Mouse (Mus musculus): ENCODE measurements at regions not wholly inside any gene's neighbourhood (a gene's known extent, or its start where the extent isn't known, plus 50 kb on each side); places are given as distances from the start of the nearest gene placed in this dataset.
A peak's percentile ranks its signal among the peaks of the same experiment; 100 is the strongest.

DNA sequence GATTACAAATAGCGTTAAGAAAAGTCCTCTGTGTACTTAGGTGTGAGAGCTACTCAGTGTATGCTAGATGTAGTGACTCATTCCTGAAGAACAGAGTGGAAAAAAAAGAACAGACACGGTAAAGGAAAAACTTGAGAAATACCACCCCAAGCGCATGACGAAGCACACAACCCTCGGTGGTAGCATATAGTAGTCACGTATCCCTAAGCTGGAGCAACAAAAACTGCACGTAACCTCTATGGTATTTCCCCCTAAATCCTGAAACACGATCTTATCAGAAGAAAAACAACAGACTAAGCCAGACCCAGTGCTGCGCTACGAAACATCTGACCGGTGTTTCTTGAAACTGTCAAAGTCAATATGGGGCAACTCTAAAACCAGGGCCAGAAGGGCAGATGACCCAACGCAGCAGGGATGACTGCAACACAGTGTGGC, 162.0 kb downstream of the Cysltr2 start:
- Histone ChIP-seq H3K4me3 (ENCODE audit: insufficient read depth, low read length) (no peak overlapping the region), H3K27ac (ENCODE audit: insufficient read depth, low read length) (peak overlapping the region; percentile 99), H3K4me1 (ENCODE audit: control insufficient read depth, insufficient read depth, low read length) (peaks cover 14% of the 10 kb centered on the region)
- TF ChIP-seq POLR2A (IDR thresholded peaks at IDR 0.05; ENCODE audit: low read depth, low read length) (no peak; the same call in 1 of the 2 replicates), CTCF (IDR thresholded peaks at IDR 0.05; ENCODE audit: borderline replicate concordance, insufficient read depth, low read length) (no peak)

GRCm38 (mm10) chr14:72885824-72886223, 163.1 kb downstream of the Cysltr2 start:
- no peak overlapping the region for H3K4me3 ChIP-seq (ENCODE audit: insufficient read depth, low read length)
- H3K4me1 ChIP-seq (ENCODE audit: control insufficient read depth, insufficient read depth, low read length) = peaks cover 14% of the 10 kb centered on the region
- TF ChIP-seq POLR2A (IDR thresholded peaks at IDR 0.05; ENCODE audit: low read depth, low read length) = no peak
- no peak for TF ChIP-seq CTCF (IDR thresholded peaks at IDR 0.05; ENCODE audit: borderline replicate concordance, insufficient read depth, low read length)

DNA sequence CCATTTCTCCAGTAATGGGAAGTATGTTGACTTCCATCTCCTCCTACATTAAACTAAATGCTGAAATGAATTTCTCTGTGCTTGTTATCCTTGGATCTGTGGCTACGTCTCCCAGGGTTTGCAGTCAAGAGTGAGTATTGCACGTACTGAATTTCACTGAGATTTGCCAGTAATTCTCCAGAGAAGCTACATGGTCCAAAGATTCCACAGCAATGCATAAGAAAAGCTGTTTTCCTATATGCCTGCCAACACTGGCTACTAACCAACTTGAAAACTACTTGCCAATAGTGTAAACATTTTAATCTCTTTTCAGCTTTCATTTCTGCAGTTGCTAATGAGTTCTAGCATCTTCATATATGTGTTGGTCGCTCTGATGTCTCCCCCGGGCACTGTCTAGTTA, 164.4 kb downstream of the Cysltr2 start:
- Histone ChIP-seq H3K27ac (ENCODE audit: insufficient read depth, low read length) (peak overlapping the region; percentile 90), H3K4me3 (ENCODE audit: insufficient read depth, low read length) (no peak overlapping the region), H3K4me1 (ENCODE audit: control insufficient read depth, insufficient read depth, low read length) (peaks cover 7% of the 10 kb centered on the region)
- TF ChIP-seq POLR2A (IDR thresholded peaks at IDR 0.05; ENCODE audit: low read depth, low read length) (no peak), CTCF (IDR thresholded peaks at IDR 0.05; ENCODE audit: borderline replicate concordance, insufficient read depth, low read length) (no peak)

More at GRCm38 (mm10) chr14:72885824-72886223, 163.1 kb downstream of the Cysltr2 start:
- H3K27ac ChIP-seq (ENCODE audit: insufficient read depth, low read length) = peak overlapping the region; percentile 88

DNA sequence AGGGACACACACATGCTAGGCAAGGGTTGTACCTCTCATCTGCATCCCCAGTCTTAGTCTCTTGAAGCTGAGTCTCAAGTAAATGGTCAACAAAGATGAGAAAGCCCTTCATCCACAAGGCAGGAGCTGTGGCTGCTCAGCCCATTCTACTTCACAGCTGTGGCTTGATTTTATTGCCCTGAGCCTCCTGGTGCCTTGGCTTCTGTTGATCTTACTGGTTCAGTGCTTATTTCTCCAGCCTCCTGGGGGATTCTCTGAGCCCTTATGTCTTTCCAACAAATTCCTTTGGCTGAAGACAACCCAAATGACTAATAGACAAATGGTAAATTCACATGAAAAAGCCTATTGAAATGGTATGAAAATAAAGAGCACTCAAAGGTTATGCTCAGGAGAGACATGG, 167.3 kb upstream of the Fndc3a start:
- peaks cover 2% of the 10 kb centered on the region; the same call in 1 of the 2 replicates for H3K4me1 ChIP-seq (ENCODE audit: control insufficient read depth, insufficient read depth, low read length)
- TF ChIP-seq POLR2A (IDR thresholded peaks at IDR 0.05; ENCODE audit: low read depth, low read length) = no peak; the same call in 1 of the 2 replicates
- no peak overlapping the region for H3K4me3 ChIP-seq (ENCODE audit: insufficient read depth, low read length)
- peak overlapping the region; percentile 90 for H3K27ac ChIP-seq (ENCODE audit: insufficient read depth, low read length)

GRCm38 (mm10) chr14:72873494-72873893, 163.7 kb upstream of the Fndc3a start:
- Histone ChIP-seq H3K4me3 (ENCODE audit: insufficient read depth, low read length) (no peak overlapping the region), H3K4me1 (ENCODE audit: control insufficient read depth, insufficient read depth, low read length) (peaks cover 9% of the 10 kb centered on the region), H3K27ac (ENCODE audit: insufficient read depth, low read length) (no peak overlapping the region)
- no peak for TF ChIP-seq CTCF (IDR thresholded peaks at IDR 0.05; ENCODE audit: borderline replicate concordance, insufficient read depth, low read length)
- TF ChIP-seq POLR2A (IDR thresholded peaks at IDR 0.05; ENCODE audit: low read depth, low read length) = no peak

DNA sequence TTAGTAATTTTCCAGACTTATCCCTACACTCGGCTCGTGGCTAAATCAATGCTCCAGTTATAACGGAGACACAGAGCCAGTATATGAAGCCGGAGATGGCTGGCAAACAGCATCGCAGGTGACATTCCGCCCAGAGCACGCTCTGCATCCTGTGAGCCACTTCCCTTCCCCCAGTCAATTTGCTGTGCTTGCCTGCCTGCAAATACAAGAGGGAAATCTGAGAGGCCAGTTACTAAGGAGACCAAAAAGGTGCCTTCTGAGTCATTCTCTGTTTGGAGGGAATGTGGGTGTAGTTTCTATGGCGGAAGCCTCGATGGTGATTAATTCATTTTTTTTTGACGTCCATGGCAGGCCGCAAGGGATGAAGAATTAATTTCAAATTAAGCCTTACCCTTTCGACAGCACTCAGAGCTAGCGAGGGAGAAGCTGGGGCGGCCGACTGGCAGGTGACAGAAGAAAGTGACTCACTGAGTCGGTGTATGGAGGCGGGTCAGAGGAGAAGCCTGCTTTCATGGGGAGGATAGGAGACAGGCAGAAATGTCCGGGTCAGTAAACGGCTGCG, 159.5 kb upstream of the Fndc3a start:
- Histone ChIP-seq H3K4me3 (ENCODE audit: insufficient read depth, low read length) (no peak overlapping the region), H3K4me1 (ENCODE audit: control insufficient read depth, insufficient read depth, low read length) (peaks cover 7% of the 10 kb centered on the region), H3K27ac (ENCODE audit: insufficient read depth, low read length) (peak overlapping the region; percentile 62)
- TF ChIP-seq POLR2A (IDR thresholded peaks at IDR 0.05; ENCODE audit: low read depth, low read length) (no peak), CTCF (IDR thresholded peaks at IDR 0.05; ENCODE audit: borderline replicate concordance, insufficient read depth, low read length) (no peak)

- TF ChIP-seq CTCF (IDR thresholded peaks at IDR 0.05; ENCODE audit: borderline replicate concordance, insufficient read depth, low read length) (no peak), POLR2A (IDR thresholded peaks at IDR 0.05; ENCODE audit: low read depth, low read length) (no peak)
- Histone ChIP-seq H3K27ac (ENCODE audit: insufficient read depth, low read length) (no peak overlapping the region), H3K4me3 (ENCODE audit: insufficient read depth, low read length) (no peak overlapping the region), H3K4me1 (ENCODE audit: control insufficient read depth, insufficient read depth, low read length) (peaks cover 7% of the 10 kb centered on the region)
These were observed 157.1 kb upstream of the Fndc3a start for GRCm38 (mm10) chr14:72866896-72867295.

- Histone ChIP-seq H3K4me1 (ENCODE audit: control insufficient read depth, insufficient read depth, low read length) (peaks cover 7% of the 10 kb centered on the region), H3K27ac (ENCODE audit: insufficient read depth, low read length) (no peak overlapping the region), H3K4me3 (ENCODE audit: insufficient read depth, low read length) (no peak overlapping the region)
- no peak for TF ChIP-seq CTCF (IDR thresholded peaks at IDR 0.05; ENCODE audit: borderline replicate concordance, insufficient read depth, low read length)
- TF ChIP-seq POLR2A (IDR thresholded peaks at IDR 0.05; ENCODE audit: low read depth, low read length) = no peak
These were observed 155.7 kb upstream of the Fndc3a start for GRCm38 (mm10) chr14:72865531-72865930.

GRCm38 (mm10) chr14:72864792-72865191, 155.0 kb upstream of the Fndc3a start:
- TF ChIP-seq POLR2A (IDR thresholded peaks at IDR 0.05; ENCODE audit: low read depth, low read length) = no peak
- no peak for TF ChIP-seq CTCF (IDR thresholded peaks at IDR 0.05; ENCODE audit: borderline replicate concordance, insufficient read depth, low read length)
- no peak overlapping the region for H3K27ac ChIP-seq (ENCODE audit: insufficient read depth, low read length)
- peaks cover 6% of the 10 kb centered on the region for H3K4me1 ChIP-seq (ENCODE audit: control insufficient read depth, insufficient read depth, low read length)
- no peak overlapping the region for H3K4me3 ChIP-seq (ENCODE audit: insufficient read depth, low read length)

GRCm38 (mm10) chr14:72864130-72864529, 154.3 kb upstream of the Fndc3a start:
- no peak overlapping the region for H3K4me3 ChIP-seq (ENCODE audit: insufficient read depth, low read length)
- TF ChIP-seq POLR2A (IDR thresholded peaks at IDR 0.05; ENCODE audit: low read depth, low read length) (no peak), CTCF (IDR thresholded peaks at IDR 0.05; ENCODE audit: borderline replicate concordance, insufficient read depth, low read length) (no peak)
- H3K27ac ChIP-seq (ENCODE audit: insufficient read depth, low read length) = no peak overlapping the region
- peaks cover 3% of the 10 kb centered on the region; the same call in 1 of the 2 replicates for H3K4me1 ChIP-seq (ENCODE audit: control insufficient read depth, insufficient read depth, low read length)
